Mouse (Mus musculus): ENCODE measurements around the gene Gm21394. TPM values are rescaled to one million over a fixed set of nuclear protein-coding genes. Genes with fewer than 3 reads are reported as not detected.
"Not testable (repeated sequence)": the region's sequence is repeated elsewhere in the genome, so short reads cannot be mapped to it uniquely, and the experiment has no call there.

The Gm21394 gene
- not detected for total RNA-seq (2021)
- long read RNA-seq, experiment 1 = 0 reads
- long read RNA-seq, experiment 2 = 0 reads

DNA sequence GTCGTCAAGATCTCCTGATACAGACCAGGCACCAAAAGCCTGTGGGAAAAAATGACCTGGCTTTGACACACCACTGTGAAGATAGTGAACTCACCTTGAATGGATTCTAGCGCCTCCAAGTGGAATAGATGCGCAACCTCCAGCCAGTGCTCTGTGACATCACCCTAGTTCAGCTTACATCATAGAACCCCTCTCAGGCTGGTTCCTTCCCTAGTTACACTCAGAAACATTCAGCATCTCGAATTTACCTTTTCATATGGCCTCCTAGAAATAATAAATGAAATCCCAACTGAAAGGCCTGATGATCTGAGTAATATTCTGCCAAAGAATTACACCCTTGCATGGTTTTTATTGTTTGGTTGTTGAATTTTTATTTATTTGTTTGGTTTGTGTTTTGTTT, at the start of gene Gm21394:
TSS of gene Gm21394 (minus strand) at position 101 of the 400 bp plus-strand sequence.
- intact Hi-C loops (cut with DNase I); DNase-seq (ENCODE audit: low spot score in 2 of 2): not testable (repeated sequence)

Other genes starting within 250 kb of the Gm21394 start
- not detected for gene Gm21409, start 181.8 kb upstream of the Gm21394 start, total RNA-seq (2021)

Measured in left cerebral cortex, postnatal 14 days (tissue).